Mouse (Mus musculus) brown adipose tissue, adult 24 weeks (tissue): ENCODE measurements around the gene Kpna6. TPM values are rescaled to one million over a fixed set of nuclear protein-coding genes. Genes with fewer than 3 reads are reported as not detected.

ENCODE experiments used
- H3K27ac ChIP-seq: fragments of 200-500 bp; replicated peaks from 2 replicates; pipeline ENCODE4 v1.5.1; 2012; ENCODE audit warnings: low read depth, mild to moderate bottlenecking, low read length
- H3K4me1 ChIP-seq: fragments of 200-500 bp; 2 replicates; pipeline ENCODE4 v1.6.1; 2012; ENCODE audit warnings: low read length, mixed read lengths; ENCODE audit not compliant: control insufficient read depth, insufficient read depth, insufficient read length
- H3K4me3 ChIP-seq: fragments of 200-500 bp; 2 replicates; pipeline ENCODE4 v1.5.1; 2012; ENCODE audit warnings: low read depth, mild to moderate bottlenecking, low read length, moderate library complexity; ENCODE audit not compliant: insufficient read depth
- polyA plus RNA-seq: library from polyadenylated mRNA; stranded (reverse); fragments of >200 nt; gene quantifications from 2 replicates; pipeline ENCODE4 v1.2.4, GENCODE M21; 2012; ENCODE audit not compliant: missing spikeins, insufficient read depth, insufficient read length

The Kpna6 gene
- polyA plus RNA-seq, 1 experiment = 75.5 TPM

- Histone ChIP-seq H3K27ac (no peak overlapping the region), H3K4me3 (no peak overlapping the region), H3K4me1 (peaks cover 12% of the 10 kb centered on the region)
Observed at GRCm38 (mm10) chr4:129626035-129626434, 46.5 kb downstream of the Kpna6 start.

GRCm38 (mm10) chr4:129625496-129625895 lies 47.1 kb downstream of the Kpna6 start:
- Histone ChIP-seq H3K27ac (no peak overlapping the region), H3K4me3 (no peak overlapping the region), H3K4me1 (peaks cover 15% of the 10 kb centered on the region)

GRCm38 (mm10) chr4:129625029-129625370 lies 47.6 kb downstream of the Kpna6 start:
- H3K27ac ChIP-seq = peak overlapping the region; percentile 29
- peaks cover 17% of the 10 kb centered on the region for H3K4me1 ChIP-seq
- peak overlapping the region; percentile 34 for H3K4me3 ChIP-seq

- Histone ChIP-seq H3K4me3 (peak overlapping the region; percentile 98), H3K27ac (peak overlapping the region; percentile 84), H3K4me1 (peaks cover 17% of the 10 kb centered on the region)
Observed at GRCm38 (mm10) chr4:129624281-129625028, 48.1 kb downstream of the Kpna6 start.

GRCm38 (mm10) chr4:129623681-129624091 lies 48.9 kb downstream of the Kpna6 start, which contains the start of gene Ccdc28b:
Gene Ccdc28b (minus strand): TSS chr4:129623947.
- Histone ChIP-seq H3K4me3 (peak within 1 kb of the TSS; percentile 98), H3K4me1 (peaks cover 17% of the 10 kb centered on the region), H3K27ac (peak within 1 kb of the TSS; percentile 84)

GRCm38 (mm10) chr4:129622803-129623535 lies 49.6 kb downstream of the Kpna6 start:
- H3K4me3 ChIP-seq = peak overlapping the region; percentile 98
- peak overlapping the region; percentile 72 for H3K27ac ChIP-seq
- peaks cover 21% of the 10 kb centered on the region for H3K4me1 ChIP-seq

GRCm38 (mm10) chr4:129622120-129622802 lies 50.3 kb downstream of the Kpna6 start:
- peak overlapping the region; percentile 98 for H3K4me3 ChIP-seq
- peaks cover 22% of the 10 kb centered on the region for H3K4me1 ChIP-seq
- H3K27ac ChIP-seq = peak overlapping the region; percentile 72

GRCm38 (mm10) chr4:129621283-129621841 lies 51.2 kb downstream of the Kpna6 start:
- Histone ChIP-seq H3K27ac (peak overlapping the region; percentile 75), H3K4me3 (peak overlapping the region; percentile 98), H3K4me1 (peaks cover 22% of the 10 kb centered on the region)

- peaks cover 22% of the 10 kb centered on the region for H3K4me1 ChIP-seq
- peak overlapping the region; percentile 60 for H3K4me3 ChIP-seq
- H3K27ac ChIP-seq = peak overlapping the region; percentile 75
Observed at GRCm38 (mm10) chr4:129620419-129621282, 51.9 kb downstream of the Kpna6 start.

- Histone ChIP-seq H3K27ac (peak within 1 kb of the TSS; percentile 80), H3K4me1 (peaks cover 22% of the 10 kb centered on the region), H3K4me3 (peak within 1 kb of the TSS; percentile 70)
Observed at GRCm38 (mm10) chr4:129618786-129619691, 53.5 kb downstream of the Kpna6 start, which contains the start of gene Iqcc. Gene Iqcc (minus strand): TSS chr4:129619099.

- Histone ChIP-seq H3K4me3 (peak overlapping the region; percentile 70), H3K4me1 (peaks cover 22% of the 10 kb centered on the region), H3K27ac (0 out of 2 replicates have a peak overlapping the region, but pooled peaks have one; percentile 78)
Observed at GRCm38 (mm10) chr4:129618031-129618430, 54.5 kb downstream of the Kpna6 start.

GRCm38 (mm10) chr4:129617121-129617641 lies 55.4 kb downstream of the Kpna6 start:
- Histone ChIP-seq H3K4me3 (no peak overlapping the region), H3K4me1 (peaks cover 15% of the 10 kb centered on the region), H3K27ac (no peak overlapping the region)

GRCm38 (mm10) chr4:129616631-129617030 lies 55.9 kb downstream of the Kpna6 start:
- Histone ChIP-seq H3K4me3 (no peak overlapping the region), H3K4me1 (peaks cover 10% of the 10 kb centered on the region), H3K27ac (no peak overlapping the region)
